Mouse (Mus musculus) liver, embryonic 14.5 days (tissue): ENCODE measurements around the gene Mc1r.

ENCODE experiments used
- CTCF ChIP-seq: IDR thresholded peaks from 2 replicates; pipeline ENCODE4 v1.5.1; 2016; ENCODE audit warnings: antibody characterized with exemption, low read depth, control low read depth
- EP300 ChIP-seq: IDR thresholded peaks from 2 replicates; pipeline ENCODE4 v1.6.1; 2016; ENCODE audit warnings: antibody characterized with exemption, low read depth

DNA sequence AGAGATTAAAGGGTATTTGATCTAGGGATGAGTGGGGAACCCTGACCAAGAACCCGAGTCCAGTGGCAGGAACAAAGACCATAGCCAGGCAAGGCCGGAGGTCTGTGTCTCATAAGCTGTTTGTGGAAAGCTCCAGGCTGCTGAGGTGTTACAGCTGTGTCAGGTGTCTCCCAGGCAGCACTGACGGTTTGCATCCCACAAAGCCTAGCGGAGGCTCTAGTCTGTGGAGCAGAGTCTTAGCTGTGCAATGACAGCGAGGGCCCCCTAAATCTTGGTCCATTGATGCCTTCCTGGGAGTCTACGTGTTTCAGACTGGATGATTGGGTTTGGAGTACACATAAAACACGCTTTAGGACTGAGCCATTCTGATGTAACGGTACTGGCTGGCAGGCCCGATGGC lies 5.0 kb upstream of the Mc1r start:
- TF ChIP-seq CTCF, result no peak
- no peak for TF ChIP-seq EP300
